Mouse (Mus musculus): ENCODE data around the gene Hspb11.

Gene Hspb11

GRCm38 (mm10) chr4:107314479-107314805 lies 61.0 kb downstream of the Hspb11 start:
- no peak for DNase-seq

GRCm38 (mm10) chr4:107318646-107319045 lies 65.3 kb downstream of the Hspb11 start:
- no peak for DNase-seq

- no peak for DNase-seq
Observed at GRCm38 (mm10) chr4:107321041-107321440, 67.6 kb downstream of the Hspb11 start.

GRCm38 (mm10) chr4:107323113-107323512 lies 69.7 kb downstream of the Hspb11 start:
- no peak for DNase-seq

GRCm38 (mm10) chr4:107328530-107328929 lies 75.1 kb downstream of the Hspb11 start:
- no peak for DNase-seq
